Mouse (Mus musculus) gastrocnemius, adult 8-10 months (tissue): ENCODE results near the gene Ctnna3. TPM values are rescaled to one million over a fixed set of nuclear protein-coding genes. Genes with fewer than 3 reads are reported as not detected.

Experiments used
- DNase-seq, 2 experiments: peaks; one replicate each; pipeline ENCODE4 v3.0.0; 2022; ENCODE audit warnings: low spot score in 2 of 2
- total RNA-seq, 4 experiments: library from RNA; stranded (reverse); gene quantifications; 2 replicates each; pipeline ENCODE4 v1.2.4; 2022

Ctnna3 gene
- total RNA-seq, 4 experiments from 2014 or later, result 21.3 to 31.5 (median 25.8) TPM

DNA sequence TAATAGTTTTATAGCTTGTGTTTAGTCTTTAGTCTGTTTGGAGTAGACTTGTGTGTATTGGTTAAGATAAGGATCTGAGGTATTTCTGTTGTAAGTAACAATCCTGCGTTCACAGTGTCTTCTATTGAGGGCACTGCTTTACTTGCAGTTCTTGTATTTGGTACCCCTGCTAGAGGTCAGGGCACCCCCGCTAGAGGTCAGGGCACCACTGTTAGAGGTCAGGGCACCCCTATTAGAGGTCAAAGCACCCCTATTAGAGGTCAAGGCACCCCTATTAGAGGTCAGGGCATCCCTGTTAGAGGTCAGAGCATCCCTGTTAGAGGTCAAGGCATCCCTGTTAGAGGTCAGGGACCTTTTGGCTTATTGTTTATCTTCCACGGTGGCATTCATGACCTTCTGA lies 259.3 kb downstream of the Ctnna3 start:
- DNase-seq, result no peak

DNA sequence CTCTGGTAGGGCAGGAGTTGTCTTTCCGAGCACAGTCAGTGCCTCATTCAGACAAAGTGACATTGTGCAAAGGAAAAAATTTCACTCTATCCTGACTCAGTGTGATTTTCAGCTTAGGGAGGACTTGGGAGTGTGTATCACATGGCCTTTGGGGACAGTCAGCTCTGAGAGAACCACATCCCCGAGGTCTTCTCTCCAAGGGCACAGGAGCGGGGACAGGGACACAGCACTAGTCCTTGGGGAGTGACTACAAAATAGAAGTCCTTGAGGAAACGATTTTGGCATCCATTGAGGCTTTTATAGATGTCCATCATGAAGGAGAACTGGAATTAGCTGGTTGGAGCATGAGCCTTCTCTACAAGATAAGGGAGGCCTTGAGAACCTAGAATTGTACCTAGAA lies 259.8 kb downstream of the Ctnna3 start:
- DNase-seq, result no peak

DNA sequence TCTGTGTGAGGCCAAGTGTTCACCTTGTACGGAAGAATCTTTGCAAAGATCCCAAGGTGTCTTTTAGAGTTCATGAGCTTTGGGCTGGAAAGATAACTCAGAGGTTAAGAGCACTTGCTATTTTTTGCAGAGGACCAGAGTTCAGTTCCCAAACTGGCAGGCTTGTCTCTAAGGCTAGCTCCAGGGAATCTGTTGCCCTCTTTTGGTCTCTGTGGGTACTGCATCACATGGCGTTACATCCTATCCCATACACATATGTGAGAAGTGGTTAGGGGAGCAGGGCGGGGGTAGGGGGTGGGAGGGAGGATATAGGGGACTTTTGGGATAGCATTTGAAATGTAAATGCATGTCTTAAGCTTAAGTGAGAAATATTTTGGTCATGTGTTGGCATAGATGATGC lies 262.1 kb downstream of the Ctnna3 start:
- DNase-seq, result no peak

DNA sequence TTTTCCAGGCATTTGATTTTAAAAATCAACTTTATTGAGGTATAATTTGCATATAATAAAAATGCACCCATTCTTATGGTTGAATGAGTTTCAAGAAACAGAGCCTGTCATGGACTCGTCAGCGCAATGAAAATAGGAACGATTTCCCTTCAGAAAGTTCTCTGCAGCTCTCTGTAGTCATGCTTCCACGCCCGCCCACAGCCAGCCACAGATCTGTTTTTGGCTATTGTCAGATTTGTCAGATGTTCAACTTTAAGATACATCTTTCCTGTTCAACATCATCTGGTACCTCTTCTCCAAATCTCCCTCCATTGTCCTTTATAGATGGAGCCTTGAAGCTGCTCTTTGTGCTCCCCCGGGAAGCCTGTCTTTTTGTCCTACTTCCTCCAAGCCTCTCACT lies 280.3 kb downstream of the Ctnna3 start:
- DNase-seq, result no peak

DNA sequence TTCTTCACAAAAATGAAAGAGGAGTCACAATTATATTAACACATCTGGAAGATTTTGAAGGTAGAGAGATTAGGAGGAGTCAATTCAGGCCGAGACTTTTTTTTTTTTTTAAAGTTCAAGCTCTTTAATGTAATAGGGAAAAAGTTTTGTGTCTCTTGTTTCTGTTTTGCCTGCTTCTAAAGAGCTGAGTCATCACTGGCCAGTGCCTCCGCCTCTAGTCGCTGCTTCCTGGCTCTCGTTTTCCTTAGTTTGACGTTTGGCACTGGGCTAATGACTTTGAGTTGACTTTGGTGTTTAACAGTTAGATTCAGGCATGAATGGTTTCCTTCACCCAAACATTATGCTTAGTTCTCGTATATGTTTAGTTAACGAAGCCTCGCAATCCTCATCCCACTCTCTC lies 282.6 kb downstream of the Ctnna3 start:
- DNase-seq, result no peak

DNA sequence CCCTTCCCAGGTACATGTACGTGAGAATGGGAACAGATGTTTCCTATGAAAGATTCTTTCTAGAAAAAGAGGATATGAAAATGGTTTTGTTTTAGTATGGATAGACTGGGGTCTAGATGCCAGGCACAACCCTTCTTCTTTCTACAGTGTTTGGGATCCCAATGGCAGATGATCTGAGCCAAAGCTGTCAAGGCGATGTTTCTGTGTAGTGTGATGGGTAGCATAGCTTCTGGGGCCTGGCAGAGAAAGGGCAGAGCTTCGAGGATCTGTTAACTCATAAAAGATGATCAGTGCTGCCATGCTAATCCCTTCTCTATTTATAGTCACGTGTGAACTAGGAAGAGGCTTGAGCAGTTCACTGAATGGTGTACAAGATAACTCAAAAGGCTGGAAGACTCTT lies 284.3 kb downstream of the Ctnna3 start:
- no peak for DNase-seq

DNA sequence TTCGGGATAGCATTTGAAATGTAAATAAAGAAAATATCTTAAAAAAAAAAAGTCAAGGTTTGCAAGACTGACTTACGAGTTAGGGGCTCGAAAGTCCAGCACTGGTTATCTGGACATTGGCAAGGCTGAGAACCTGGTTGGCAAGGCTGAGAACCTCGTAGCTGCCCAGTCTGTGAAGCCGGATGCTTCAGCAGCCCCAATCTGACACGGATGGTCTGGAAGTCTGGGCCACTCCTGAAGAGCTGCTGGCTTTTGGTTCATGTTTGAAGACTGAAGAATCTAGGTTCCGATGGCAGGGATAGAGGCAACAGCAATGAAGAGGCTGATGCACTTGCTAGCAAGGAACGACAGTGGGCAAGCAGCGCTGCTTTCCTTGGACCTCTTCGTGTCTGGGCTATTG lies 339.0 kb downstream of the Ctnna3 start:
- DNase-seq, result no peak

DNA sequence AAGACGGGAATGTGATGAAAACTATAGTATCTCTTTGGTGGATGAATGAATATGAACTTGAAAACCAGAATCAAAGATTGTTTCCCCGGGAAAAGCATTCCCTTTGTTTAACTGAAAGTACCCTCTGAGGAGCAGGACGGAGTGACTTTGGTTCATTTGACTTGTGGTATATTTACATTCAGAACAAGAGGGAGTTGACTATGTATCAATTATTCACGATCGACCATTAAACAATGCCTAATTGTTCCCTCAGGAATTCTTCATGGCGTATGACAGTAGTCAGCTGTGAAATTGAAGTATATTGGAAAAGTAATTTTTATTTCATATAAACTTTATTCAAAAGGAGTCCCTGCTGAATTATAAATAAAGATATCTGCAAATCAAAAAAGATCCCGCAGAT lies 341.8 kb downstream of the Ctnna3 start:
- no peak for DNase-seq

DNA sequence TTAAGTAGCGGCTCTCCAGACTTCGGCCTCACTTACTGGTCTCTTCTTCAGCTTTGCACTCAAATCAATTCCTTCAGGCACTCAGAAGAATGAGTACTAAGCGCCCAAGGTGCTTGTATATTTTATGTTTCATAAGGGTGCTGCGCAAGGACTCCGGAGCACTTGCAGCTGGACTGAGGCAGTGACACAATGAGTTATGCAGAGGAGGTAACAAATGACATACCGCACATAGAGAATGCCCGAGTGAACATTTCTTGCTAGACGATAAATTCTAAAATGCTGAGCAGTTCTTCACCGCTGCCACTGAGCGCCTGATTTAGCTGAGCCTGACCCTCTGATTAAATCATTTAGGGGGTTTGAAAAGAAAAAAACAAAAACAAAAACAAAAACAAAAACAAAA lies 342.2 kb downstream of the Ctnna3 start:
- no peak for DNase-seq

DNA sequence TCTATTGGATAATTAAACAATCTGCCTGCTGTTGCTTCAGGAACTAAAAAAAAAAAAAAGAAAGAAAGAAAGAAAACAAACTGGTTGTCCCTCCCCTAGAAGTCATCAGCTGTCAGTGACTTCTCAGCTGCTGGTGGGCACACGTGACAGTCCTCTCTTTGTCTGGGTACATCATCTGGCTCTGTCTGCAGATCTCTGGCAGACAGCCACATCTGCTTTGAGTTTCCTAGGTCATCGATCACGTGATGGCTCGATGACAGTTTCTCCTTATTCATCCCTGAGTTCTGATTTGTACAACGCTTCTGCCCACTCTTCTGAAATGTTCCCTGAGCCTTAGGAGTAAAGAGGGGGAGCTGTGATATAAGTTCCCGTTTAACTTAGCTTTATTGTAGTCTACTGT lies 352.1 kb downstream of the Ctnna3 start:
- DNase-seq, result no peak

DNA sequence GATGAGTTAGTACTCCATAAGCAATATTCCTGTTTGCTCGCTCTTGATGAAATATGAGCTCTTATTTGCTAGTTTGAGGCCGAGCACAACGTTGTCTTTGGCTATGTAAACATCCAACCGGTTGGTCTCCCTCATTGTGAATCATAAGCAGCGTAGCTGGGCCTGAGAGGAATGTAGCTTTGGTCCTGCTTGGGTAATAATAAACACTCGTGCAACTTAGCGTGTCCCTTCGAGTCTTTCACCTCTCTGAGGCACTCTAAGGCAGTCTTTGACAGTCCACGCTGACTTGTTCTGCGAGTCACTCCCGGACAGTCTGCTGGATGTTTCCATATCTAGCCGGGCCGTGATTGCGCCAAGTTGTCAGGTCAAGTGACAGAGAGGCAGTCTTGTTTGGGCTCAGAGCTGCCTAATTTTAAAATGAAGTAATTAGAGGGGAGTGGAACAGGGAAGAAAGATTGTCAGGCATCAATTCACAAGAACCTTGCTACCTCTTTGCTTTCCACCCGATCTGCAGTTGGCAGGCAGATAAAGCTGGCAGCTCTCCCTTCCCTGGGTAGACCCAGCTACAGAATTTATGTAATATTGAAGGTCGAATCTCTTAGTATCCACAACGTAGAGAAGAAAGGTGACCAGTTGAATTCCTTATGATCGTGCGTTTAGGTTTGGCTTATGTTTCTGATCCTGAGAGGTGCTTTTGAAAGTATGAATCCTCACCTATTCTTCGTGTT lies 355.1 kb downstream of the Ctnna3 start:
- DNase-seq, result no peak

DNA sequence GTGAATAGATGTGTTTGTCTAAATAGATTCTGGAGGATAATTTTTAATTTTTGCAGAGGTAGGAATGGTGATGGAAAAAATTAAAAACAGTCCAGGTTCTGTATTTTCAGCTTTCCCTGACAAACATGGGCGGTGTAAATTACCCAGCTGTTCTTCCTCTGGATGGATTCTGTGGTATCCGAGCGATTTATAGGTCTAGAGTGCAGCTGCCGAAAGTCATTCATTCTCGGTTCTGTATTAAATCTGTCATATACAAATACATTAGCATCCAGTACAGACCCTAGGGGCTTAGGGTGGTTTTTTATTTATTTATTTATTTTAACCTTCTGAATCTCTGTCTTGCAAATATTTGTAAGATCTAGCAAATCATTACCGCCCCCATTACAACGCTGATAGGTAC lies 356.5 kb downstream of the Ctnna3 start:
- DNase-seq, result no peak

DNA sequence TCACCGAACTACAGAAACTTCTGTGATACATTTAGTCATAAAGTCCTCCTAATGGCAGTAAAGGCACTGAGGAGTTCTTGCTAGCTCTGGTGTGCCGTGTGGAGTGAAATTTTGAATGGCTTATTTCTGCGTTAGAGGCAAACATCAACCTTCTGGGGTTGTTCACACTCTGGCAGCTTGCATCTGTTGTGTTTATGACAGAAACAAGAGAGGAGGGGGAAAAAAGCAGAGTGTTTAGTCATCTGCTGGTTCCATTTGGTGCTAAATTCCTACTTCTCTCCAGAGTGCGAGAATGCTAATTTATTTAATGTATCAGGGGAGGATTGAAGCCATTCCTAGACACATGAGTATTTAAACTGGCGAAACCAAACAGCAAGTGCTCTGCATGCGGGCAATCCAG lies 374.0 kb downstream of the Ctnna3 start:
- no peak for DNase-seq

DNA sequence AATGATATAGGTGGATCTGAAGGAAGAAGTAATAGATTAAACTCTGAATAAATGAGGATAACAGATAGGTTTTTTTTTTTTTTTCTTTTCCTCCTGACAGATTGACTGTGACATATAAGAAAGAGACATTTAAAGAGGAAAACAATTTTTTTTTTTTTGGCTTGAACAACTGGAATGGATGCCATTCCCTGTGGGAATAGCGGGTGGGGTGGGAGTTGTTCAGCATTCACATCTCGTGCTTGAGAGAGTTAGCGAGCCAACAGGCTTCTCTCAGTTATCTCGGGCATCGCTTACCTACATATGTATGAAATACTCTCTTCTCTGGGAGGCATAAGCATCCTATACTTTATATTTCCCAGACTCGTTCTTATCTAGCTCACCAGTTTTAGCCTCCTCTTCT lies 375.7 kb downstream of the Ctnna3 start:
- no peak for DNase-seq

DNA sequence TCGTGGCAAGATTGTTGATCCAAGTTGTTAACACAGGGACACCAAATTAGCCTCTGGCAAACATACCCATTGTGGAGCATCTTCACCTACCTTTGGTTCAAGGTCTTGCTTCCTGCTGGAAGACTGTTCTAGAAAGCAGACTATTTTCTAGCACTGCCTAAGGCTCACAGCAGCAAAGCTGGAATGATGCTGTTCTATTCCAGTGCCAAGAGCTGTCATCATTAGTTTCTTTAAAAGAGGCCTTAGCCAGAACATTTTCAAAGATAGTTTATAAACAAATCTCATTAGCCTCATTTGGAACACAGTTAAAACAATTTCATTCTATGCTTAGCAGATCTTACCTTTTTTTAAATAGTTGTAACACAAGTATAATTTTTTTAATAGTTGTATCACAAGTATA lies 376.4 kb downstream of the Ctnna3 start:
- no peak for DNase-seq

DNA sequence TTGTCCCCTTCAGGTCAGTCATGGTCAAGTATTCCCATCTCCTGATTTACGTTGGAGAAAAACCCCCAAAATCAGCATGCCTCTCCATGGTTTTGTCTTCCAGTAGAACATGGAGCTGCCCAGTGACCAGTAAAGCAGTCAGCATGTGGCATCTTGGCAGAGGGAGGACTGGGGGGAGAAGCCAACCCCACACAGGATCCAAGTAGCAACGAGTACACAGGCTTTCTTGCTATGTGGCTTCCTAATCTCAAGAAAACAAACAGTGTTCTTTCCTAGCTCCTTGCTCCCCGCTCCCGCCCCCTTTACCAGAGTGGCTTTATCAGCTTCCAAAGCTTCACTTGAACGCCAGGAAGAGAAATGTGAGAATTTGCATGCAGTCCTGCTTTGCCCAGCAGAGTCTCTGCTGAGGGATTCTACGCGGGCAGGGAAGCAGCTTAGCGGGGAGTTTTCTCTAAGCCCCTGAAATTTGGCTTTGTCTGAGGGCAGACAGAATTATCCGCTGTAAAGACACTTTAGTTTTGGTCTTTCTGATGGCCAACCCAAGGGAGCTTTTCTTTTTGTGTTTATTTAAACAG lies 380.2 kb downstream of the Ctnna3 start:
- no peak for DNase-seq

DNA sequence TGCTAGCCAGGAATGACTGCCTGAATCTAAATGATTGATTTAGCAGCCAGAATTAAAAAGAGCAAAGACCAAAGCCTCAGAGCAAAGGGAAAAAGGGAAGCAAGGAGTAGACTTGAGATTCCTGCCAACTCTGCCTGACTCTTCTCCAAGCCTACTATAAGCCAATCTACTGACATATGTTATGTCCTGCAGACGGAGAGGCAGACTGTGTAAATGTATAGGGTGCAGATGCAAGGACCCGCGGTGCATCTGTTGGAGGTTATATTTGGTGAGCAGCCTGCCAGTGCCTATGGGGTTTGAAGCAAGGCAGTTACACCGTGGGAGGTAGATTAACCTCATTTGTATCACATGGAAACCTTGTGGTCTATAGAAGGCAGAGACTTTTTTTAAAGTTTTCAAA lies 409.1 kb downstream of the Ctnna3 start:
- no peak for DNase-seq

DNA sequence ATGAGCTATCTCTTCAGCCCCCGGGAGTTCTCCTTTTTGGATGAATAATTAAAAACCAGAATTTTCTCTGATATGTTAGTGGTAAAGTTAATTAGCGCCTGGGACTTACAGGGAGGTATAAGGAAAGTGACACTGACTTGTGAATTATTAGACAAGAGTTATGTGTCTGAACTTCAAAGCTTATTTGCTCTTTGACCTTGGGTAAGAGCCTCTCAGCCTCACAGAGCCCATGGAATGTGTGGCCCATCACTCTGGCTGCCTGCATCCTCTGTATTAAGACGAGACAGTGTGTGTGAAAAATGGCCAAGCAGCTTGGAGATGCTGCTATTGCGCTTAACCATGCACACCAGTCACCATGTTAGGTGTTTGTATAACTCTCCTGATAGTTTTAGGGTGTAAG lies 422.0 kb downstream of the Ctnna3 start:
- no peak for DNase-seq

DNA sequence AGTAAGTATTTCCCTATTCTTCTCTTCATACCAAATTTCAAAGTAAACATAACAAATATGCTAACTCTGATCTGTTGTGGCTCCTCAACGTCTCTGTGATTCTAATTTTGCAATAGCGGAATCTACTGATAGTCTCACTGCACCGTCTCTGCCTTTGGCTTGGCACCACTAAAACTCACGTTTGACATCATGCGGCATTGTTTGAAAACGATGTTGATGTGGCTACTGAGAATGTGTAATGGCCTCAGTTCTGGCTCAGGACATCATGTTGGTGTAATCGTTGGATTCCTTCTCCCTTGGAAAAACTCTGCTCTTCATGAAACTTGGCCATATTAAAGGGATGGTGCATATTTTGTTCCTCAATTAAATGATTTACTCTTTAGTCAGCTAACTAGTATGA lies 439.2 kb downstream of the Ctnna3 start:
- no peak for DNase-seq

DNA sequence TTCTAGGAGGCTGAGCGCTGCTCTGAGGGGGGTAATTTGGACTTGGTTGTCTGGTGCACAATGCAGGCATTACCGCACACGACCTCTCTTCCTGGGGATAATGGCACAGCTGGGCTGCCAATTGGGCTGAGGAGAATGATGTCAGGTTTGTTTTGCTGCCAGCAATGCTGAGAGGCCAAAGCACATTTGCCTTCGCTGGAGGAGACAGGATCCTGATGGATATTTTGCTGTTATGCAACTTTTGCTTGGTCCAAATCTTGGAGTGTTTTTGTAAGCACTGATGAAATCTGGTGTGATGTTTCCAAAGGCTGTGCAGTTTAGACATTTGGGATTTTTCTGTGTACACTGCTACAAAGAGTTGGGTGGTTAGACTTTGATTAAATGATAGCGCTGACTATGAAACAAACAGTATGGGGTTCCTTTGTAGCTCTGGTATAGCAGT lies 450.6 kb downstream of the Ctnna3 start:
- DNase-seq, result peak; percentile 36 to 50

DNA sequence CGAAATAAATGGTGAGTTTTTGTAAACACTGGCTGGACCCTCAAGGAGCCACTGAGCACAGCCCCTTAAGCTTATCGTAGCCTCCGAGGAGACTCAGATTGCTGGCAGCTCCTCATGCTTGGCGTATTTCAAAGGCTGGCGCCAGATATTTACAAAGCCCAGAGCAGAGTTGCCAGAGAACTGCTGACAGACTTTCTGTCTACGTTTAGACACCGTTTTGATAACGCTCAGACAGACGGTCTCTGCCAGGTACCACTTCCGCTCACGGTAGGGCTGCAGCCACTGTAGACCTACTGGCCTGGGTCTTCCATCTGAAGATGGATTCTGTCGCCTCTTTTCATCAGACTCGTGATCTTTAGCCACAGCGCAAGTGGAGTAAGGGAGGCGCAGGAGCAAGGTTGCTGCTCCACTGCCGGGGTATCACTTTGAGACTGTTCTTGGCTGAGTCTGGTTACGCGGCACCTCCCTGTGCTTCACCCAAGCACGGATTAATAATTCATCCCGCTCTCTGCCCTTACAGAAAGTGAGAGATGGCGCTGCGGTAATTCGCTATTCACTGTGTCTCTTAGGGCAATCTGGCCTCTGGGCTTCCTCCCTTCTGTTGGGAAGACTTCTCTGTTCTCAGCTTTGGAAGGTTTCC lies 456.7 kb downstream of the Ctnna3 start:
- no peak for DNase-seq

DNA sequence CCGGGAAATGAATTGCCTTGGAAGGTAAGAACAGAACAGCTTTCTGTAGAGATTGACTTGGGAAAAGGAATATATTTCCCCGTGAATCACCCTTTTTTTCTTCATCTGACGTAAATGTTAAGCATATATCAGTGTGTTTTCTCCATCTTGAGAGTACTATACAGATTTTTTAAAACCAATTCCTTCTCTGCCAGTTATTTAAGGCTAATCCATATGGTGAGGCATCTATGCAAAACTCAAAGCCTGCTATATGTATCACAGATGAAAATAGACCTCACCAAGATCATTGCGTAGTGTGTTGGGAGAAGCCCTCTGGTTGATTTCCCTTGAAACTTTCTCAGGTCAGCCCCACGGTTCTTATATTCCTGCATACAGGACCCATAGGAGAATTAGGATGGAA lies 464.7 kb downstream of the Ctnna3 start:
- DNase-seq, result no peak

DNA sequence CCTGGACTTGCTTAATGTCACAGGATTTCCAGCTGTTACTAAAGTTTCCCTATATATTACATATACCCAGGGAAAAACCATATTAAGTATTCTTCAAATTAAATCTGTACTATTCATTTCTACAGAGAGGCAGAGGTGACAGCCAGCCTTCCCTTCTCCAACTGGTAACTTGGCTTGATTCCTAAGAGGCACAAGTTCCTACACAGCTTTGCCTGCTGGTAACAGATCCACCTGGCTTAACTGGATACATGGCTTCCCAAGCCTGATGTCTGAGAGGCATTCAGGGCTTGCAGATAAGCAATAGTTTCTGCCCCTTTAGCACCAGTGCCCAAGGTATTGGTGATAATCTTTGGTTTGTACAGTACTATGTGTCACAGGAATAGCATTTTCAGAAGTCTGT lies 470.0 kb downstream of the Ctnna3 start:
- no peak for DNase-seq
